Mouse (Mus musculus): ENCODE measurements at regions not wholly inside any gene's neighbourhood (a gene's known extent, or its start where the extent isn't known, plus 50 kb on each side); places are given as distances from the start of the nearest gene placed in this dataset.

GRCm38 (mm10) chr8:117958914-117959313, 157.2 kb upstream of the Mphosph6 start:
- no peak overlapping the region for H3K4me2 ChIP-seq
- no peak for ATAC-seq (ENCODE audit: low FRiP score)
- H3K9me3 ChIP-seq = 0 out of 2 replicates have a peak, but pooled peaks cover 4% of the 10 kb centered on the region
- H3K4me1 ChIP-seq = no peaks in the 10 kb centered on the region
- WGBS = 37% methylated on average over 3 of the region's 3 CpGs
- H3K27me3 ChIP-seq = peaks cover 9% of the 10 kb centered on the region; the same call in 1 of the 2 replicates
- no peaks in the 10 kb centered on the region for H3K36me3 ChIP-seq (replicated peaks)
- no peak overlapping the region for H3K9ac ChIP-seq
- H3K27ac ChIP-seq = no peak overlapping the region
- H3K4me3 ChIP-seq (replicated peaks) = no peak overlapping the region

- WGBS = 19% methylated on average over 5 of the region's 5 CpGs
- Histone ChIP-seq H3K4me2 (no peak overlapping the region), H3K9ac (no peak overlapping the region), H3K36me3 (replicated peaks) (no peaks in the 10 kb centered on the region), H3K4me3 (replicated peaks) (no peak overlapping the region), H3K27ac (no peak overlapping the region), H3K9me3 (no peaks in the 10 kb centered on the region), H3K4me1 (peaks cover 8% of the 10 kb centered on the region), H3K27me3 (peaks cover 22% of the 10 kb centered on the region)
- ATAC-seq (ENCODE audit: low FRiP score) = no peak
Measured at GRCm38 (mm10) chr8:117951656-117952055, 149.9 kb upstream of the Mphosph6 start.

- no peaks in the 10 kb centered on the region for H3K27me3 ChIP-seq
- ATAC-seq (ENCODE audit: low FRiP score) = no peak
- WGBS = 80% methylated on average over 3 of the region's 3 CpGs
Measured at GRCm38 (mm10) chr8:117946540-117946939, 144.8 kb upstream of the Mphosph6 start.

GRCm38 (mm10) chr8:117934566-117935094, 132.9 kb upstream of the Mphosph6 start:
- H3K9me3 ChIP-seq = no peaks in the 10 kb centered on the region
- peak; percentile 23; the same call in 1 of the 2 replicates for ATAC-seq (ENCODE audit: low FRiP score)
- peaks cover 8% of the 10 kb centered on the region; the same call in 1 of the 2 replicates for H3K27me3 ChIP-seq
- H3K27ac ChIP-seq = 0 out of 2 replicates have a peak overlapping the region, but pooled peaks have one; percentile 56
- no peaks in the 10 kb centered on the region for H3K36me3 ChIP-seq (replicated peaks)
- no peak overlapping the region for H3K4me2 ChIP-seq
- H3K9ac ChIP-seq = no peak overlapping the region
- H3K4me1 ChIP-seq = peaks cover 19% of the 10 kb centered on the region; the same call in 1 of the 2 replicates
- WGBS = 92% methylated on average over 16 of the region's 16 CpGs
- no peak overlapping the region for H3K4me3 ChIP-seq (replicated peaks)

More at GRCm38 (mm10) chr8:117946540-117946939, 144.8 kb upstream of the Mphosph6 start:
- no peaks in the 10 kb centered on the region for H3K9me3 ChIP-seq
- H3K4me2 ChIP-seq = no peak overlapping the region
- peaks cover 3% of the 10 kb centered on the region for H3K4me1 ChIP-seq
- H3K9ac ChIP-seq = no peak overlapping the region
- H3K27ac ChIP-seq = no peak overlapping the region
- no peak overlapping the region for H3K4me3 ChIP-seq (replicated peaks)
- H3K36me3 ChIP-seq (replicated peaks) = no peaks in the 10 kb centered on the region

GRCm38 (mm10) chr8:117930687-117931086, 128.9 kb upstream of the Mphosph6 start:
- no peaks in the 10 kb centered on the region for H3K9me3 ChIP-seq
- ATAC-seq (ENCODE audit: low FRiP score) = no peak
- H3K27me3 ChIP-seq = peaks cover 28% of the 10 kb centered on the region; the same call in 1 of the 2 replicates
- H3K27ac ChIP-seq = no peak overlapping the region
- WGBS = 61% methylated on average over 6 of the region's 6 CpGs
- no peak overlapping the region for H3K9ac ChIP-seq
- H3K4me3 ChIP-seq (replicated peaks) = no peak overlapping the region
- H3K36me3 ChIP-seq (replicated peaks) = no peaks in the 10 kb centered on the region
- no peak overlapping the region for H3K4me2 ChIP-seq
- peaks cover 29% of the 10 kb centered on the region for H3K4me1 ChIP-seq

GRCm38 (mm10) chr8:117929606-117930005, 127.9 kb upstream of the Mphosph6 start:
- 18% methylated on average over 12 of the region's 12 CpGs for WGBS
- Histone ChIP-seq H3K36me3 (replicated peaks) (no peaks in the 10 kb centered on the region), H3K9me3 (no peaks in the 10 kb centered on the region), H3K4me3 (replicated peaks) (no peak overlapping the region), H3K27ac (no peak overlapping the region), H3K9ac (no peak overlapping the region), H3K27me3 (peaks cover 27% of the 10 kb centered on the region; the same call in 1 of the 2 replicates), H3K4me1 (peaks cover 18% of the 10 kb centered on the region), H3K4me2 (no peak overlapping the region)
- peak; percentile 41; the same call in 1 of the 2 replicates for ATAC-seq (ENCODE audit: low FRiP score)

- ATAC-seq (ENCODE audit: low FRiP score) = no peak
- Histone ChIP-seq H3K9me3 (no peaks in the 10 kb centered on the region), H3K27me3 (peaks cover 16% of the 10 kb centered on the region; the same call in 1 of the 2 replicates), H3K27ac (no peak overlapping the region), H3K4me2 (no peak overlapping the region), H3K9ac (no peak overlapping the region), H3K36me3 (replicated peaks) (no peaks in the 10 kb centered on the region), H3K4me3 (replicated peaks) (no peak overlapping the region), H3K4me1 (0 out of 2 replicates have a peak, but pooled peaks cover 2% of the 10 kb centered on the region)
- WGBS = 82% methylated on average over 6 of the region's 6 CpGs
Measured at GRCm38 (mm10) chr8:117923296-117923695, 121.6 kb upstream of the Mphosph6 start.

- no peak for ATAC-seq (ENCODE audit: low FRiP score)
- Histone ChIP-seq H3K4me2 (no peak overlapping the region), H3K4me1 (0 out of 2 replicates have a peak, but pooled peaks cover 3% of the 10 kb centered on the region), H3K27me3 (no peaks in the 10 kb centered on the region), H3K9ac (no peak overlapping the region), H3K4me3 (replicated peaks) (no peak overlapping the region), H3K27ac (no peak overlapping the region), H3K36me3 (replicated peaks) (no peaks in the 10 kb centered on the region), H3K9me3 (no peaks in the 10 kb centered on the region)
- 69% methylated on average over 8 of the region's 8 CpGs for WGBS
Measured at GRCm38 (mm10) chr8:117903052-117903451, 101.3 kb upstream of the Mphosph6 start.

GRCm38 (mm10) chr8:117899892-117900291, 98.1 kb upstream of the Mphosph6 start:
- ATAC-seq (ENCODE audit: low FRiP score) = no peak
- Histone ChIP-seq H3K36me3 (replicated peaks) (no peaks in the 10 kb centered on the region), H3K9ac (no peak overlapping the region), H3K4me1 (no peaks in the 10 kb centered on the region), H3K9me3 (no peaks in the 10 kb centered on the region), H3K27me3 (no peaks in the 10 kb centered on the region), H3K27ac (no peak overlapping the region), H3K4me2 (no peak overlapping the region), H3K4me3 (replicated peaks) (no peak overlapping the region)

GRCm38 (mm10) chr8:117898015-117898414, 96.3 kb upstream of the Mphosph6 start:
- Histone ChIP-seq H3K27ac (no peak overlapping the region), H3K4me2 (no peak overlapping the region), H3K36me3 (replicated peaks) (no peaks in the 10 kb centered on the region), H3K27me3 (no peaks in the 10 kb centered on the region), H3K4me1 (no peaks in the 10 kb centered on the region), H3K9me3 (no peaks in the 10 kb centered on the region), H3K9ac (no peak overlapping the region), H3K4me3 (replicated peaks) (no peak overlapping the region)
- ATAC-seq (ENCODE audit: low FRiP score) = 0 out of 2 replicates have a peak, but pooled peaks have one; percentile 57
- WGBS = 81% methylated on average over 5 of the region's 5 CpGs

GRCm38 (mm10) chr8:117894861-117895260, 93.1 kb upstream of the Mphosph6 start:
- Histone ChIP-seq H3K27ac (no peak overlapping the region), H3K36me3 (replicated peaks) (no peaks in the 10 kb centered on the region), H3K9me3 (no peaks in the 10 kb centered on the region), H3K9ac (no peak overlapping the region), H3K4me1 (no peaks in the 10 kb centered on the region), H3K4me2 (no peak overlapping the region), H3K4me3 (replicated peaks) (no peak overlapping the region), H3K27me3 (no peaks in the 10 kb centered on the region)
- WGBS = 53% methylated on average over 8 of the region's 8 CpGs
- no peak for ATAC-seq (ENCODE audit: low FRiP score)

- Histone ChIP-seq H3K36me3 (replicated peaks) (no peaks in the 10 kb centered on the region), H3K9ac (no peak overlapping the region), H3K4me3 (replicated peaks) (no peak overlapping the region), H3K4me2 (no peak overlapping the region), H3K27ac (no peak overlapping the region), H3K4me1 (no peaks in the 10 kb centered on the region), H3K9me3 (no peaks in the 10 kb centered on the region), H3K27me3 (no peaks in the 10 kb centered on the region)
- ATAC-seq (ENCODE audit: low FRiP score) = no peak
- WGBS = 68% methylated on average over 3 of the region's 3 CpGs
Measured at GRCm38 (mm10) chr8:117890211-117890610, 88.5 kb upstream of the Mphosph6 start.

GRCm38 (mm10) chr8:117881414-117881973, 79.8 kb upstream of the Mphosph6 start:
- Histone ChIP-seq H3K4me3 (replicated peaks) (no peak overlapping the region), H3K9ac (no peak overlapping the region), H3K27ac (no peak overlapping the region), H3K36me3 (replicated peaks) (no peaks in the 10 kb centered on the region), H3K4me2 (no peak overlapping the region), H3K4me1 (no peaks in the 10 kb centered on the region), H3K27me3 (no peaks in the 10 kb centered on the region), H3K9me3 (no peaks in the 10 kb centered on the region)
- ATAC-seq (ENCODE audit: low FRiP score) = no peak
- WGBS = 92% methylated on average over 8 of the region's 8 CpGs

Measured in forebrain, embryonic 12.5 days (tissue).